Mouse (Mus musculus) lung, postnatal 0 days (tissue): ENCODE measurements at regions not wholly inside any gene's neighbourhood (a gene's known extent, or its start where the extent isn't known, plus 50 kb on each side); places are given as distances from the start of the nearest gene placed in this dataset.

Source experiments
- CTCF ChIP-seq: IDR thresholded peaks from 2 replicates; pipeline ENCODE4 v1.5.1; 2016; ENCODE audit warnings: antibody characterized with exemption, mild to moderate bottlenecking
- EP300 ChIP-seq: IDR thresholded peaks from 2 replicates; pipeline ENCODE4 v1.6.1; 2016; ENCODE audit warnings: antibody characterized with exemption, mild to moderate bottlenecking, control low read depth

DNA sequence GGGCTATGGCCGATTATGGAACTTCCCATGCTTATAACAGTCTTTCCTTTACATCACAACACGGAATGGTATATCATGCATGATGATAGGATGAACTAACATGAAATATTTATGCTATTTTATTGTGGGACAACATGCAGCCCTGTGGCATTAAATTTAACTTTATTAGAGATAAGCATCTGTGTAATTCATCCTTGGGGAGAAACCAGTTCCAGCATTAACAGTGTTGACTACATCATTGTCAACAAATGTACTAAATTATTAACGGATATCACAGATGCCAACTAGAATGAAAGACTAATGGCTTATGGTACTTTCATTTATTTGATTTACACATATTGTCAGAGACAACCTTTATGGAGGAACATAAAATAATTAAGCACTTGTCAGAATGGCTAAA is 241.3 kb upstream of the Smc2 start:
- no peak for TF ChIP-seq CTCF
- TF ChIP-seq EP300 = no peak
